Mouse (Mus musculus): Measurements from ENCODE around the gene Golga5. TPM values are rescaled to one million over a fixed set of nuclear protein-coding genes. Genes with fewer than 3 reads are reported as not detected.

The Golga5 gene
- total RNA-seq, 1 experiment, result 30.8 TPM

GRCm38 (mm10) chr12:102422623-102423320 lies 46.2 kb upstream of the Golga5 start:
- no peaks in the 10 kb centered on the region for H3K9me3 ChIP-seq (ENCODE audit: control insufficient read depth, insufficient read depth, low read depth, low read length)
- no peak overlapping the region for H3K9ac ChIP-seq (ENCODE audit: insufficient read depth, low read depth, low read length, poor library complexity, severe bottlenecking)
- H3K27ac ChIP-seq (ENCODE audit: insufficient read depth, low read depth, low read length, poor library complexity, severe bottlenecking), result no peak overlapping the region
- TF ChIP-seq ZC3H11A (IDR thresholded peaks at IDR 0.05; ENCODE audit: borderline replicate concordance, low read depth, low read length), result no peak
- TF ChIP-seq MAFK (IDR thresholded peaks at IDR 0.05; ENCODE audit: insufficient read depth, low read depth, low read length), result no peak
- TF ChIP-seq HCFC1 (IDR thresholded peaks at IDR 0.05; ENCODE audit: borderline replicate concordance, insufficient read depth, low read length), result no peak
- no peak for TF ChIP-seq ZNF384 (IDR thresholded peaks at IDR 0.05; ENCODE audit: low read depth, low read length)
- no peak for TF ChIP-seq CHD2 (IDR thresholded peaks at IDR 0.05; ENCODE audit: low read depth, low read length)
- H3K4me1 ChIP-seq (ENCODE audit: control insufficient read depth in 2 of 2, insufficient read depth in 2 of 2, low read length in 2 of 2, poor library complexity in 1 of 2), result peaks cover 0 to 8% of the 10 kb centered on the region in 2 experiments; a peak in 3 of 4 replicates
- in situ Hi-C loops (cut with MboI; ENCODE audit: low sequenced_read_pairs in 2 of 2, unreplicated experiment in 2 of 2), result no loop called here
- H3K4me3 ChIP-seq (ENCODE audit: insufficient read depth in 1 of 2, low read depth in 1 of 2, low read length in 2 of 2, poor library complexity in 1 of 2, severe bottlenecking in 1 of 2), result no peak overlapping the region
- no peaks in the 10 kb centered on the region; the same call in 1 of the 2 replicates for H3K36me3 ChIP-seq (ENCODE audit: control insufficient read depth, insufficient read depth, low read length, poor library complexity, severe bottlenecking)
- no peak for DNase-seq (ENCODE audit: low read depth, low spot score)

GRCm38 (mm10) chr12:102423625-102424024 lies 45.3 kb upstream of the Golga5 start:
- Histone ChIP-seq H3K9me3 (ENCODE audit: control insufficient read depth, insufficient read depth, low read depth, low read length) (no peaks in the 10 kb centered on the region), H3K4me3 (ENCODE audit: insufficient read depth in 1 of 2, low read depth in 1 of 2, low read length in 2 of 2, poor library complexity in 1 of 2, severe bottlenecking in 1 of 2) (no peak overlapping the region), H3K27ac (ENCODE audit: insufficient read depth, low read depth, low read length, poor library complexity, severe bottlenecking) (no peak overlapping the region), H3K9ac (ENCODE audit: insufficient read depth, low read depth, low read length, poor library complexity, severe bottlenecking) (no peak overlapping the region), H3K4me1 (ENCODE audit: control insufficient read depth in 2 of 2, insufficient read depth in 2 of 2, low read length in 2 of 2, poor library complexity in 1 of 2) (peaks cover 0 to 8% of the 10 kb centered on the region in 2 experiments; a peak in 3 of 4 replicates), H3K36me3 (ENCODE audit: control insufficient read depth, insufficient read depth, low read length, poor library complexity, severe bottlenecking) (no peaks in the 10 kb centered on the region; the same call in 1 of the 2 replicates)
- TF ChIP-seq HCFC1 (IDR thresholded peaks at IDR 0.05; ENCODE audit: borderline replicate concordance, insufficient read depth, low read length) (no peak), ZNF384 (IDR thresholded peaks at IDR 0.05; ENCODE audit: low read depth, low read length) (no peak), MAFK (IDR thresholded peaks at IDR 0.05; ENCODE audit: insufficient read depth, low read depth, low read length) (no peak), ZC3H11A (IDR thresholded peaks at IDR 0.05; ENCODE audit: borderline replicate concordance, low read depth, low read length) (no peak), CHD2 (IDR thresholded peaks at IDR 0.05; ENCODE audit: low read depth, low read length) (no peak)
- DNase-seq (ENCODE audit: low read depth, low spot score), result no peak
- in situ Hi-C loops (cut with MboI; ENCODE audit: low sequenced_read_pairs in 2 of 2, unreplicated experiment in 2 of 2), result no loop called here

DNA sequence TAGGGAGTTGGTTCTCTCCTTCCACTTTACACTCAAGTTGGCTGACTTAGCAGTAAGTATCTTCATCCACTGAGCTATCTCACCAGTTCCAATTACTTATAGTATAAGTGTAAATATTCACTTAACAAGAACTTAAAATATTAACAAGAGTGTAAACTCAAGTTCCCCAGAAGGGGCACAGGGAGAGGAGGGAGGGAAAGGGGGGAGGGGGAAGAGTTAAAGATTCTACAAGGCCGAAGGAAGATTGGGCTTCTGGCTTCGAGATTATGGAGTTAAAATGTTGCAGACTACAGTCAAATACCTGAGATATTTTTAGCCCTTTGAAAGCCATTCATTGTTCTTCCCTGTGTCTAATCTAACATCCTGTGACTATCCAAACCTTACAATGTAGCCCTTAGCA lies 44.5 kb upstream of the Golga5 start:
- H3K4me1 ChIP-seq (ENCODE audit: control insufficient read depth in 2 of 2, insufficient read depth in 2 of 2, low read length in 2 of 2, poor library complexity in 1 of 2), result peaks cover 0 to 8% of the 10 kb centered on the region in 2 experiments; a peak in 3 of 4 replicates
- no peak overlapping the region for H3K9ac ChIP-seq (ENCODE audit: insufficient read depth, low read depth, low read length, poor library complexity, severe bottlenecking)
- no peak for DNase-seq (ENCODE audit: low read depth, low spot score)
- no peak overlapping the region for H3K4me3 ChIP-seq (ENCODE audit: insufficient read depth in 1 of 2, low read depth in 1 of 2, low read length in 2 of 2, poor library complexity in 1 of 2, severe bottlenecking in 1 of 2)
- H3K36me3 ChIP-seq (ENCODE audit: control insufficient read depth, insufficient read depth, low read length, poor library complexity, severe bottlenecking), result no peaks in the 10 kb centered on the region; the same call in 1 of the 2 replicates
- in situ Hi-C loops (cut with MboI; ENCODE audit: low sequenced_read_pairs in 2 of 2, unreplicated experiment in 2 of 2), result no loop called here
- no peak overlapping the region for H3K27ac ChIP-seq (ENCODE audit: insufficient read depth, low read depth, low read length, poor library complexity, severe bottlenecking)
- no peaks in the 10 kb centered on the region for H3K9me3 ChIP-seq (ENCODE audit: control insufficient read depth, insufficient read depth, low read depth, low read length)
- TF ChIP-seq ZNF384 (IDR thresholded peaks at IDR 0.05; ENCODE audit: low read depth, low read length) (no peak), HCFC1 (IDR thresholded peaks at IDR 0.05; ENCODE audit: borderline replicate concordance, insufficient read depth, low read length) (no peak), CHD2 (IDR thresholded peaks at IDR 0.05; ENCODE audit: low read depth, low read length) (no peak), MAFK (IDR thresholded peaks at IDR 0.05; ENCODE audit: insufficient read depth, low read depth, low read length) (no peak), ZC3H11A (IDR thresholded peaks at IDR 0.05; ENCODE audit: borderline replicate concordance, low read depth, low read length) (no peak)

DNA sequence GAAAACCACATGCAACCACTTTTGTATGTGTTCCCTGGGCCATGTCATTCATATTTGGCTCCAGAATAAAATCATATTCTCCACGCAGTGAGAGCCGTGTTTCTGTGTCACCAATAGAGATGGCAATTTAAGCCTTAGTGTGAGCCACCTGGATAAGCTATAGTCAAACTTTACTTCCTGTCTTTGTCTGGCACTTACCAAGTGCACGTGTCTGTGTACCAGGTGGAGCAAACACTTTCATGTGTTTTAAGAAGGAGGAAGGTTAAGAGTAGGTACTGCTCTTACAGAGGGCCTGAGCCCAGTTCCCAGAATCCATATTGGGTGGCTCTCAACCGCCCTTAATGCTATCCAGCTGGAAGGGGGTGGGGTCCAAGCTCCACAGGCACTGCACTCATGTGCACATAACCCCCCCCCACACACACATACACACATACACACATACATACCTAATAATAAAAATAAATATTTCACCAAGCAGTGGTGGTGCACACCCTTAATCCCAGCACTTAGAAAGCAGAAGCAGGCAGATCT lies 43.8 kb upstream of the Golga5 start:
- Histone ChIP-seq H3K4me1 (ENCODE audit: control insufficient read depth in 2 of 2, insufficient read depth in 2 of 2, low read length in 2 of 2, poor library complexity in 1 of 2) (peaks cover 0 to 4% of the 10 kb centered on the region in 2 experiments; a peak in 3 of 4 replicates), H3K9ac (ENCODE audit: insufficient read depth, low read depth, low read length, poor library complexity, severe bottlenecking) (no peak overlapping the region), H3K36me3 (ENCODE audit: control insufficient read depth, insufficient read depth, low read length, poor library complexity, severe bottlenecking) (no peaks in the 10 kb centered on the region; the same call in 1 of the 2 replicates), H3K27ac (ENCODE audit: insufficient read depth, low read depth, low read length, poor library complexity, severe bottlenecking) (no peak overlapping the region), H3K9me3 (ENCODE audit: control insufficient read depth, insufficient read depth, low read depth, low read length) (no peaks in the 10 kb centered on the region), H3K4me3 (ENCODE audit: insufficient read depth in 1 of 2, low read depth in 1 of 2, low read length in 2 of 2, poor library complexity in 1 of 2, severe bottlenecking in 1 of 2) (no peak overlapping the region)
- no peak for DNase-seq (ENCODE audit: low read depth, low spot score)
- in situ Hi-C loops (cut with MboI; ENCODE audit: low sequenced_read_pairs in 2 of 2, unreplicated experiment in 2 of 2), result no loop called here
- TF ChIP-seq HCFC1 (IDR thresholded peaks at IDR 0.05; ENCODE audit: borderline replicate concordance, insufficient read depth, low read length) (no peak), ZC3H11A (IDR thresholded peaks at IDR 0.05; ENCODE audit: borderline replicate concordance, low read depth, low read length) (no peak), MAFK (IDR thresholded peaks at IDR 0.05; ENCODE audit: insufficient read depth, low read depth, low read length) (no peak), ZNF384 (IDR thresholded peaks at IDR 0.05; ENCODE audit: low read depth, low read length) (no peak), CHD2 (IDR thresholded peaks at IDR 0.05; ENCODE audit: low read depth, low read length) (no peak)

Measured in ES-E14 (cell line).